Mouse (Mus musculus): ENCODE results near the gene Atp2c1.
A peak's percentile ranks its signal among the peaks of the same experiment; 100 is the strongest.

Gene Atp2c1

DNA sequence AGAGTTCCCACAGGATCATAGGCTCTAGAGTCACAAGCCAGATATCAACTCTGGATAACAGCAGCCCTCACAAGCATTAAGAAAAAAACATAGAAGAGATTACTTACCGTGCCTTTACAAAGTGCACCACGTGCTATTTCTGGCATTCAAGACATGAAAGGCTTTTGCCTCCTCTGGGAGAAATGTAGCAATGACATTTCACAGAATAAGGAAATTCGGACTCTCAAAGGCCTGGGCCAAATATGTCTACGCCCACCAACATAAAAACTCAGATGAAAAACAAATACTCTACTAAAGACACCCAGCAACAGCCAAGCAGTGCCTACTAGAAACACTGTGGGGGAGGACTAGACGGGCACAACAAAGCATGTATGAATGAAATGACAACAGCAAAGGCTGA, 38.8 kb downstream of the Atp2c1 start:
- no peak for DNase-seq (ENCODE audit: low spot score in 2 of 2)

DNA sequence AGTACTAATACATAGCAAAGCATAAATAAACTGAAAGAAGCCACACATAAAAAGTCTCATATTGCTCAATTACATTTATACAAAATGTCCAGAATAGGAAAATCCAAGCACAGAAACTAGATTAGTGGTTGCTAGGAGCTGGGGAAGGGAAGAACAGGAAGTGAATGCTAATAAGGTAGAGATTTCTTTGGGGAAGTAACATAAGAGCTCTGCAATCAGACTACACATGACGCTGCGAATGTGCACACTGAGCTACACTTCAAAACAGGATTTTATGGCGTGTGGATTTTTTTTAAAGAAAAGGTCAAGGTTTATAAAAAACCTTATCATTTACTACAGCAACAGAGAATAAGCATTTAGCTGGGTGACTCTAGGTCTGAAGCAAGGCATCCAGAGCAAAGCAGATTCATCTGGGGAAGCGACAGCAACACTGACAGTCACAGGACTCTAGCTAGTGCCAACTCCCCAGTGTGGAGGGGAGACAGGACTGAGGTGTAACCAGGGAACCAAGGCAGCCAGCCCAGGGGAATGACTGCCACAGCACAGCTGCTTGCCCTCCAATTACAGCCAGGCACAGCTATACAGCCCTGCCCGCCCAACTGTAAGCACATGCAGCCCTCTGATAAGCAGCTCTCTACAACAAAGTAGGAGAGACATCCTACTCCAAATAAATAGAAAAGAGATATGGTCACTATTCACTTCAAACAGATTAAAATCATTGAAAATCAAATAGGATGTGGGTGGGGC, 42.6 kb downstream of the Atp2c1 start:
- no peak for DNase-seq (ENCODE audit: low spot score in 2 of 2)

DNA sequence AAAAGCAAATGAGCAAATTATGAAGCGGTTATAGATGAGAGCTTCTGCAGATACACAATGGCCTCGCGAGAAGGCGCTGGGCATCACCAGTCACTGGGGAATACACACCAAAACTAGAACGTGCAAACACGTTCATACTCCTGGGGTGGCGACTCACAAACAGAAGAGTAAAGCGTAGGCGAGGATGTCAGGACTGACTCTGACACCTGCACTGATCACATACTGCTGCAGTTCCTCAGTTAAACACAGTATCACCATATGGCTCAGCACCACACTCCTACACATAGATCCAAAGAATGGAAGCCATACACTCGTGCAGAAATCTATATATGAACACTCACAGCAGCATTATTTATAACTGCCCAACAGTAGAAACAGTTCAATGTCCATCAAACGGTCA, 43.2 kb downstream of the Atp2c1 start:
- DNase-seq (ENCODE audit: low spot score in 2 of 2), result peak in 1 of 2 experiments; percentile 41

DNA sequence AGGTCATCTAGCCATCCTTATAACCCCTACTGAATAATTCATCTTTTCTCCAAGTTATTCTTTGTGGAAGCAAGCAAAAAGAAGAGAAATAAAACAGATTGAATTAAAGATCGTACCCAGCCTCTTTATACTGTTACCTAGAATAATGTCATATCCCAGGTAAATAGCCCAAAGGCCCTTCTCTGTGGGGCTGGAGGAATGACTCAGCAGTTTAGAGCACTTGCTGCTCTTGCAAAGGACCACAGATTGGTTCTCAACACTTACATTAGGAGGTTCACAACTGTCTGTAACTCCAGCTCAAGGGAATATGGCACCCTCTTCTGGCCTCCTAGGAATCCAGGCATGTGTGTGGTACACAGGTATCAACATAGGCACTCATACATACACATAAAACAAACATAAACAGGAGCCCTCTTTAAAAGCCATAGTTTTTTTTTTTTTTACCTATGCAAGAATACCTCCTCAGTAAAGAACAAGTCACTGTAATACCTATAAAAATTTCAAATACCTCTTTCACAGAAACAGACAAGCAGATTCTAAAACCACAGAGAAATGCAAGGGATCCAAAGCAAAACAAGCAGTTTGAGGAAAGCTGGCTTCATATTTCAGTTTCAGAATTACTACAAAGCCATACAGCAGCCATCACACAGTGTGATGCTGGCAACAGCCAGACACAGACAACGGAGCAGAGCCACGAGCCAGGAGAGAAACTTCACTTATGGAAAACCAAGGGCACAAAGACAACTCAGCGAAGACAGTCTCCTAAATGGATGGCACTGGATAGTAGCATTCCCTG, 44.2 kb downstream of the Atp2c1 start:
- DNase-seq (ENCODE audit: low spot score in 2 of 2), result no peak

DNA sequence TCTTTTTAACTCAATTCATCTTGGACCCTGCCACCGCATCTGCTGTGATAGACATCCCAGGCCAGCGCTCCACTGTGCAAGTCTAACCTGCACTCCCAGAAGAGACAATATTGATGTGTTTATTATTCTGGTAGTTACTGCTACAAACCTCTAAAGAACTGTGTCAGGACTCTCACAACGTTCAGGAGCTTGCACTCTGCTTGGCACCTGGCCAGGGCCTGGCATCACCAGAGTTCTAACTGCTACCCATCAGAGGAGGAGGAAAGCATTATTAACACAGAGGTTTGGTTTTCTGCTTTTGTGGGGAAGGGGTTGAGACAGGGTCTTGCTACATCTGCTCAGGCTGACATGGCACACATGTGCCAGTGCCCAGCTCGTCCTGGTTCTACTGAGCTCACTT, 45.0 kb downstream of the Atp2c1 start:
- DNase-seq (ENCODE audit: low spot score in 2 of 2), result no peak

DNA sequence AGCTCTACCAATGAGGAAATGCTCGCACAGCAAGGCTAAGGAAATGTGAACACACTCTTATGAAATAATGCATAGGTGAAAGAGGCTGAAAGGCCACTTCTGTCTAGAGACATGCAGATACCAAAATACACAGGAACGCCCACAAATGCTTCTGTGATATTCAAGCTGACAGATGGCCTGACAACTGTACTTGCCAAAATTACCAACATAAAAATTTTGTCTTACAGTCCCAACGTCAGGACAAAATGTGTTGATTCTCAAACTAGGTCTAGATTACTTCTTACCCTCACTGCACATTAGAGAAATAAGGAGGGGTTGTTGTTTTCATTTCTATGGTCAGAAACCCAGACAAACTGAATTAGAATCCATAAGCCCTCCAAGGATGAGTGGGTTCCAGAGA, 51.0 kb downstream of the Atp2c1 start:
- DNase-seq (ENCODE audit: low spot score in 2 of 2), result peak in 1 of 2 experiments; percentile 46

DNA sequence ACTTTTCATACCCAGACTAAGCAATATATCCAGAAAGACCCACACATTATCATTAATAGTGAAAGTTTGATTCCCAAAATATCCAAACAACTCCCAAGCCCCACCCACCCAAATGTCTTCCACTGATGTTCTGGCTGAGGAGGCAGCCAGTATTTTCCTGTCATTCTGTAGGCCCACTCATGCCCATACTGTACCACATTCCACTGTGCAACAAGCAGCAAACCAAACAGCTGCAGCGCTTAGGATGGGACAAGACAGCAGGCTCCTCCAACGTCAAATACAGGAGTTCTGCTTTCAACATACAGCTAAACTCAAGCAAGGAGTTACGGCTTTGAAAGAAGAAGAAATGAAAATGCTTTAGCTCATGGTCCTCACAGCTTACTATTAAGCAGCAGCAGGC, 52.2 kb downstream of the Atp2c1 start:
- no peak for DNase-seq (ENCODE audit: low spot score in 2 of 2)

DNA sequence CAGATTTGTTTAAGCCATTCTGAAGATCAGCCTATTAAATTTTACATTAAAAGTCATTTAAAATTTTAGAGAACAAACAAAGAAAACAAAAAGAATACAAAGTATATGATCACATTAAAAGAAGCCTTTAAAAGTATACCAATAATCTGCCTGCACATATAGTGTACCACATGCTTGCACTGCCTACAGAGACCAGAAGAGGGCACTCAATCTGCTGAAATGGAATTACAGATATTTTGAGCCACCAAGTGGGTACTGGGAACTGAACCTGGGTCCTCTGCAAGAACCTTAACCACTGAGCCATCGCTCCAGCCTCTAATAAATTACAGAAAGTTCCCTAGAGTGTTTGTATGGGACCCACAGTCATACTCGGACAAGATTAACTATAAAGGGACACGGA, 59.3 kb downstream of the Atp2c1 start:
- DNase-seq (ENCODE audit: low spot score in 2 of 2), result no peak

DNA sequence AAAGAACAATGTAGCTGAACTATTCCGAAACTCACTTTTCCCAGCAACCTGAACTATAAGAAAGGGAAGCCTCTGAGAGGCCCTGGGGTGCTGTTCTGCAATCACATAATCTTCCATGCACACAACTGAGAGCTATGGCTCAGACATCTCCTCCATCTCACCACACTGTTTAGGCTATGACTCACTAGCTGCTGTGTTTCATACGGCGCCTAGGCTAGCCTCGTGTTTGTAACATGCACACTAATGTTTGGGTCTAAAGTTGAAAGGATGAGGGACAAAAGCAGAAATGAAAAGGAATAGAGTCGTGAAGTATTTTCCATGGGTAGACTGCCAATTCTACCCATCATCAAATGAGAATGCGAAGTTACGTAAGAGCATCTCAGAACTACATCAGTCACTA, 65.6 kb downstream of the Atp2c1 start:
- DNase-seq (ENCODE audit: low spot score in 2 of 2), result no peak

DNA sequence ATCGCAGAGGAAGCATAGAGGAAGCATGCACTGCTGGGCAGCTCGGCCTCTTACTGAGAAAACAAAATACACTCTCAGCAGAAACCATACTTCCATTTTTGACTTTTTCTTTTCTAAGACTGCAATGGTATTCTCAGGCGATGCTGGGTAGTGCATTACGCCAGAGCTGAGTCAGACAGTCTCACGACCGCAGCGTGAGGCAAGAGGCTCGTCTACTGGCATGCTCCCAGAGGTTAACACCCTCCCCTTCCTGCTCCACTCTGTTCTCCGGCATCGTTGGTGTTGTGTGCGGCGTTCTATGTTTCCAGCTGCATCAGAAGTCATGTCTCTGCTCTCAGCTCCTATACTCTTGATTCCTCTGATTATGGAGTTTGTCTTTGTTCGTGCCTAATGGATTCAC, 68.1 kb downstream of the Atp2c1 start:
- no peak for DNase-seq (ENCODE audit: low spot score in 2 of 2)

DNA sequence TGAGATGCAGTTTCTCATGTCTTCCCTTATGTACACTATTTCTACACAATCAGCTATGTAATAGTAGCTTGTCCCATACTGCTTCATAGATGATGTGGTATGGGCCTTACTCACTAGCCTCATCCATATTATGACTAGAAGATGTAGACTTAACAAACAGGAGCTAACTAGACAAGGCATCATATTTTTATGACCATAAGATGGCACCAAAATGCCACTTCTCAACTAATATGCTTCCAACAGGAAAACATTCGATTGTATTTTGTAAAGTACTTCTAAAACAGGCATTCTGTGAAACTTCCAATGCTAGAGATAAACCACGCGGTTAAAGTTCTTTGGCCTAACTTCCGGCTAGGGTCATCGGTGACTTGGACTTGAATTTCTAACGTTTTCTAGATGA, 118.6 kb downstream of the Atp2c1 start:
- no peak for DNase-seq (ENCODE audit: low spot score in 2 of 2)

DNA sequence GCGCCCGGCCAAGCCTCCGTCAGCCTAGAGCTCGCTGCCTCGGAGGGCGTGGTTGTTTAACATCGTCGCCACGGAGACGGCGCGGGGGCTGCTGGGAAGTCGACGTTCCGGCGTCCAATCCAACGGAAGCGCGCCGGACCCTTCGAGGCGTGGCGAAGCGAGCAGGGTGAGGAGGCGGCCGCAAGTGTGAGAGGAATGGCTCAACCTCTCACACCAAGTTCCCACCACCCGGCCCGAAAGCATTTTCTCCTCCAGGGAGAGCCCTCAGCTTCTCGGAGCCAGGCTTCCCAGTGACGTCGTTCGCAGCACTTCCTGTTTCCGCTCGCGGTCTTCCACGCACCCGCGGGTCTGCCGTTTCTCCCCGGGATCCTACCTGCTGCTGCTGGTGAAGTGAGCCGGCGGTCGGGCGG, 131.9 kb downstream of the Atp2c1 start, which contains the start of the genes Aste1 and Nek11:
Aste1 (plus strand) TSS at position 175 of the 410 bp plus-strand sequence.
Nek11 (minus strand) TSS at position 307 of the 410 bp plus-strand sequence.
- peak; percentile 65 to 88 for DNase-seq (ENCODE audit: low spot score in 2 of 2)

DNA sequence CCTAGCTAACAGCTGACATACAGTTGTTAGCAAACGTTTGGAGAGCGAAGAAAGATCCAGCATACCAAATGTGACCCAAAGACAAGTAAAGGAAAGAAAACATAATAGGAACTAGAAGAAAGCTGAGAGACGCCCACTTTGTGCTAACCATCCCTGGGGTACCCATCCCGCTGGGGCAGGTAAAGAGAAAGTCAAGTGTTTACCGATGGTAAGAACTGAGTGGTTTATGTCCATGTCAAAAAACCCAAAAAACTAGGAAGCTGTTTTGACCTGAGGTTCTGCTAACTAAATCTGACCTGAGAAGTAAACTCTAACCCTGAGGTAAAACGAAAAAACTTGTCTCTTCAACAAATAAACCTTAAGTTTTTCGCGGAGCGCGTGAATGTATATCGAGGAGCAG, 132.4 kb downstream of the Atp2c1 start:
- DNase-seq (ENCODE audit: low spot score in 2 of 2), result no peak

DNA sequence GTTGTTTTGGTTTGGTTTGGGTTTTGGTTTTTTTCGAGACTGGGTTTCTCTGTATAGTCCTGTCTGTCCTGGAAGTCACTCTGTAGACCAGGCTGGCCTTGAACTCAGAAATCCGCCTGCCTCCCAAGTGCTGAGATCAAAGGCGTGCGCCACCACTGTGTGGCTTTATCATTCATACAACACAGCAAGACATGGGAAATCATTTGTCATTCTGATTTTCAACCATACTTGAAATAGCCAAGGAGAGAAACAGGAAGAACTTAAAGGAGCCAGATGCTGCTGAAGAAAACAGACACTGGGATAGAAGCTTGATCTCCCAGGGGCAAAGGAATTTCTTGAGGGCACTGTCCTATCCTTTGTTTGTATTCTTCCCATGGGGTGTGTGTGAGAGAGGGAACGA, 136.5 kb downstream of the Atp2c1 start:
- no peak for DNase-seq (ENCODE audit: low spot score in 2 of 2)

DNA sequence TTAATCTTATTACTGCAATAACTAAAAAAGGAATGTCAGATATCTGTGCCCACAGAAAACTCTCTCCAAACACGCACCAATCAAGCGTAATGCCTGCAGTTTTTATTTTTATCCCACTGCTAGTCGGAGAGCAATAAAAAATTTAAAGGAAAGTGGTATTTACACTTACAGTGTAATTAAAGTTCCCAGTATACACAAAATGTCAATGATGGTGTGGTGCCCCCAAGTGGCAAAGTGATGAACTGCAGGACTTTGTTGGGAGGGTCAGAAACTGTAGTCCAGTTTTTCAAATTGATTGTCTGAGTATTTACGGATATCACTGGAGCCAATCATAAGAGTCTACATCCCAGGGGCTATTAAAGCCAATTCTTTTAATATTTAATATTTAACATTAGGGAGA, 137.8 kb downstream of the Atp2c1 start:
- peak in 1 of 2 experiments; percentile 82 for DNase-seq (ENCODE audit: low spot score in 2 of 2)

DNA sequence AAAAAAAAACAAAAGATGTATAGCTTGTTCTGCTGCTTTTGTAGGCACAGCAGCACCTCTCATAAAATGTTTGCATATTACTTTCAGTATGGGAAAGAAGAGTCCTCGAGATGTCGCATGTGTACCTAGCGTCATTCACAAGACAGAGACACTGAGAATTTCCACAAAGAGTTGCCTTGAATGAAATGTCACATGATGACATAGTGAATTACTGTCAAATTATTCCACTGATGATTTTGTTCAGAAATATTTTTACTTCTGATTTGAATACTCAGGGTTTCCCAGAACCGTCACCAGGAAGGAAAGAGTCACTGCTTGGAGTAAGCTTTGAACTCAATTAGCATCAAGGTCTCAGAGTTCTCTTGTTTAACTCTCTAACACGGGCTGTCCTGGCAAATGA, 139.7 kb downstream of the Atp2c1 start:
- no peak for DNase-seq (ENCODE audit: low spot score in 2 of 2)

DNA sequence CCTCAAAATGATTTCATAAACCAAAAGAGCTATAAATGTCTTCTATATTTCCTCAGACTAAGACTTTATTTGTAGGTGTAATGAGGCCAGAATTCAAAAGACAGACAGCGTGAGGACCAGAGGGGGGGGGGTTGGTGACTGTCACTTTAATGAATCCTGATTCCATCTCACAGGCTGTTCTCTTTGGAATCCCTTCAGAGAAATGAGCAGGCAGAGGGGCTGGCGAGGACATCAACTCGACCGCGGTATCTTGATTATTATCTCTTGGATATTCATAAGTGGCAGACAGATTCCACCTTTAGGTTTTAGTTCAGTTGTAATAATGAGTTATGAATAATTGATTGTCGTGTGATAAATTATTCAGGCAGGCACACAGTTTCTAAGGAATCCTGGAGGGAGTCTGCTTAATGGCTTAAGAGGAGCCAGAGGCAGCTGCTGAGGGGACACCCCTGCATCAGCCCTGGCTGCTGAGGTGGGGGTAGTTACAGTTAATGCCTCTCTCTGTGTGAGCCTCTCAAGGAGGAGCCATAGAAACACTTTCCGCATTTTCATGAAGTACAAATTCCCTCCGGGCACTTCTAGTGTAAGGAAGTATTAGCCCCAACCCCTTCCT, 147.5 kb downstream of the Atp2c1 start:
- DNase-seq (ENCODE audit: low spot score in 2 of 2), result no peak

DNA sequence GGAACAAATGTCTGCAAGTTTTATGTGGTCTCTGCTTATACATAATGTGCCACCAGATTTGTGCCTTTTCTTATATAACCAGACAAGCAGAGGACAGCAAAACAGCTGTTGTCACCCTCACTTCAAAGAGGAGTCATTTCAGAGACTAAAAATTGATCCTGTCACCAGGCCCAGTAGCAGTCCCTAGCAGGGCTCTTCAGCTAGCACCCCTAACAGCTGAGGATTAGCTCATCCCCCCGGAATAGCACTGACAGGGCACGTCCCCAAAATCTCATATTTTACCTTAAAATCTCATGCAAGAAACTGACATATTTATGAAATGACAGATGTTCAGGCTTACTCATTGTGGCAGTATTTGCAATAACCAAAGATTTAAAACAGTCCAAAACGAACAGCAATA, 149.5 kb downstream of the Atp2c1 start:
- DNase-seq (ENCODE audit: low spot score in 2 of 2), result no peak

DNA sequence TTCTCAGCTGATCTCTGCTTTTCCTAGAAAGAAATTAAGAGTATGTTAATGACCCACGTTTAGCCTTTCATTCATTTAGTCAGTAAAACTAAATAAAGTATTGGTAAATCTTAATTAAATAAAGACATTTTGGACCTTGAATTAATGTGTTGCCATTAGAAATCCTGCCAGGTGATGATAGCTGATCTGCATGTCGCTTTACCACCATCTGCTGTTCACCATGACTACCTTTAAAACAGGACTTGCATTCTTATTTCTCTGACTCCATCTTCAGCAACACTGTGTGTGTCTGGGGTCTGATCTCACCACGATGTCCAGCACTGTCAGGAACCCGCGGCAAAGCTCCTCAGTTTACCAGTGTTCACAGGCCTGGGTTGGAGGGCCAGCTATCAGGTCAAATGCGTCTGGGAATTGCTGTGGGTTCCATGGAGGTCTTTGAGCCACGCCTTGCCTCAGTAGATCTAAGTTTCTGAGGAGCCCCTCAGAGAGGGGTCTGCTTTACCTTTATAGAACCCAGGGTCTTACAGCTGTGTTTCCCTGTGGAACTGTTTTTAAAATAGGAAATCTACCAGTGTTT, 150.1 kb downstream of the Atp2c1 start:
- no peak for DNase-seq (ENCODE audit: low spot score in 2 of 2)

DNA sequence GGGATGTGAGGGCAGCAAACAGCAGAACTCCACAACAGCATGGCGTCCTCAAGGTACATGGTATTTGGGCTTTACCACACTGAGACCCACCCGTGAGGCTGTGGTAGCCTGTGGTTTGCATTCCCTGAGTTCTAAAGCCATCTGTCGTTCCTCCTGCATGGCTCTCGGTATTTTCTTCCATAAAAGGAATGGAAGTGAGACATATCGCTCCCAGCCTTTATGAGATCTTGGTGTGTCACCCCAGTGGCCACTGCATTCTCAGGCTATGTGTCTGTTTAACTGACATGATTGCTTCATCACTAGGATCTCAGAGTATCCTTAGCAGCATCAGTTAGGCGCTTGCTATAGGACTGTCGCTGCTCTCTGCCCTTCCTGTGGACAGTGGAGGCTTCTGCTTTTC, 150.7 kb downstream of the Atp2c1 start:
- no peak for DNase-seq (ENCODE audit: low spot score in 2 of 2)

DNA sequence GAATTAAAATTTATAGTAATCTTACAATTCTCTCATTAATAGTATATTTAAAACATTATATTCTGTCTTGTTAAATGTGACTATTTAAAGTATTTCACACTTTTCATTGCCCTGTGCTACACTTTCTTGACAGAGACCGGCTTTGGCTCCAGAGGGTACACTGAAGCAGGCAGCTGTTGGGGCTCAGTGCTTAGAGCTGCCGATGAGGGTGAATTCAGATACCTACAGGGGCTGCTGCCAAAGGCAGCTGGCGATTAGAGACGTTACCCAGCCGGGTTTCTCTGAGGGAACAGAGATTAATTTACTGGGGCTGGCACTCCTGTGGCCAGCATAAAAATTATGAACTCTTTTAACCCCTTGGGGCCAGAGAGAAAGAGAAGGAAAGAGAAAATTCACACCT, 152.8 kb downstream of the Atp2c1 start:
- no peak for DNase-seq (ENCODE audit: low spot score in 2 of 2)

DNA sequence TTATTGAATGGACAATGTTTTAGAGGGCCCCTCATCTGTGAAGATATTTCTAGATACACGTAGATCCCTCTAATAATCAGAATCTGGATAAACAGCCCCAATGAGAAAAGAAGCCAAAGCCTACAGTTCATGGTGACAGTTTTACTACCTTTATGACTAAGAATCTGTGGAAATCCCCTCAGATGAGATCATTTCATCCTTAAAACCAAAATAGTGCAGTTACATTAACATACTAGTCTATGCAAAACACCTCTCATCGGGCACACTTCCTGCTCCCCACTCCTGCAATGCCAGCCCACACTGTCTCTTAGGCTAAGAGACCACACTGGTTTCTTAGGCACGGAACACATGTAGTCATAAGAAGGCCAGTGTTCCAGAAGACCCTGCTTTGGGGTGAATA, 158.5 kb downstream of the Atp2c1 start:
- no peak for DNase-seq (ENCODE audit: low spot score in 2 of 2)

Data from left cerebral cortex, adult 9 months (tissue).